Mouse (Mus musculus) midbrain, postnatal 0 days (tissue): ENCODE results near the gene Pfdn2. TPM values are rescaled to one million over a fixed set of nuclear protein-coding genes. Genes with fewer than 3 reads are reported as not detected.
"Not testable (repeated sequence)": the region's sequence is repeated elsewhere in the genome, so short reads cannot be mapped to it uniquely, and the experiment has no call there.

Experiments
- ATAC-seq: fragments of 200-750 bp; cut with Nextera tagmentation; 2 replicates; pipeline ENCODE4 v1.8.0; 2017; ENCODE audit warnings: moderate number of reproducible peaks, mild to moderate bottlenecking, moderate TSS enrichment, moderate library complexity; ENCODE audit not compliant: low FRiP score
- DNase-seq: peaks from one replicate; pipeline ENCODE4 v3.0.0-alpha.2; 2015; ENCODE audit warnings: low spot score
- H3K27ac ChIP-seq: fragments of 300-500 bp; sonication (generic); 2 replicates; pipeline ENCODE4 v1.5.1; 2014; ENCODE audit warnings: low read depth, mild to moderate bottlenecking, low read length, mixed read lengths
- H3K27me3 ChIP-seq: fragments of 300-500 bp; sonication (generic); 2 replicates; pipeline ENCODE4 v1.6.1; 2014; ENCODE audit warnings: low read length, control low read depth, mixed read lengths; ENCODE audit not compliant: insufficient read depth
- H3K36me3 ChIP-seq: fragments of 300-500 bp; sonication (generic); 2 replicates; pipeline ENCODE4 v1.6.1; 2014; ENCODE audit warnings: low read length, control low read depth, mixed read lengths; ENCODE audit not compliant: insufficient read depth
- H3K4me1 ChIP-seq: fragments of 300-500 bp; sonication (generic); 2 replicates; pipeline ENCODE4 v1.6.1; 2014; ENCODE audit warnings: mild to moderate bottlenecking, control low read depth, antibody characterized with exemption, low read length, mixed read lengths; ENCODE audit not compliant: insufficient read depth
- H3K4me2 ChIP-seq: fragments of 300-500 bp; sonication (generic); 2 replicates; pipeline ENCODE4 v1.6.1; 2014; ENCODE audit warnings: low read depth, mild to moderate bottlenecking, low read length, mixed read lengths; ENCODE audit not compliant: poor library complexity, severe bottlenecking
- H3K4me3 ChIP-seq: fragments of 300-500 bp; sonication (generic); 2 replicates; pipeline ENCODE4 v1.5.1; 2014; ENCODE audit warnings: low read depth, mild to moderate bottlenecking, low read length, moderate library complexity
- H3K9ac ChIP-seq: fragments of 300-500 bp; sonication (generic); replicated peaks from 2 replicates; pipeline ENCODE4 v1.6.1; 2014; ENCODE audit warnings: mild to moderate bottlenecking, low read length, moderate library complexity, mixed read lengths; ENCODE audit not compliant: poor library complexity, severe bottlenecking
- H3K9me3 ChIP-seq: fragments of 300-500 bp; sonication (generic); 2 replicates; pipeline ENCODE4 v1.6.1; 2016; ENCODE audit warnings: low read length, control low read depth
- CTCF ChIP-seq: IDR thresholded peaks from 2 replicates; pipeline ENCODE4 v1.5.1; 2016; ENCODE audit warnings: antibody characterized with exemption, mild to moderate bottlenecking
- WGBS: fragments of 180-500 bp; shearing (Covaris S2); extraction: QIAGEN DNeasy Blood & Tissue Kit; methylation state at CpG from one replicate; pipeline ENCODE4 v1.1.7; 2014; 5-methylcytosine and 5-hydroxymethylcytosine counted together
- polyA plus RNA-seq: library from polyadenylated mRNA; unstranded; fragments of >200 nt; fragmentation: Nextera tagmentation; extraction: Ambion mirVana; gene quantifications from 2 replicates; pipeline ENCODE4 v1.2.1, GENCODE M21; 2015
- total RNA-seq: library from RNA; depleted of rRNA; stranded (reverse); fragments of >200 nt; gene quantifications from 2 replicates; pipeline ENCODE4 v1.2.3, GENCODE M21; 2014; rRNA removed

The Pfdn2 gene
- total RNA-seq (17.3 and 18.4 TPM in 2 replicates), polyA plus RNA-seq (139 and 155 TPM in 2 replicates)

DNA sequence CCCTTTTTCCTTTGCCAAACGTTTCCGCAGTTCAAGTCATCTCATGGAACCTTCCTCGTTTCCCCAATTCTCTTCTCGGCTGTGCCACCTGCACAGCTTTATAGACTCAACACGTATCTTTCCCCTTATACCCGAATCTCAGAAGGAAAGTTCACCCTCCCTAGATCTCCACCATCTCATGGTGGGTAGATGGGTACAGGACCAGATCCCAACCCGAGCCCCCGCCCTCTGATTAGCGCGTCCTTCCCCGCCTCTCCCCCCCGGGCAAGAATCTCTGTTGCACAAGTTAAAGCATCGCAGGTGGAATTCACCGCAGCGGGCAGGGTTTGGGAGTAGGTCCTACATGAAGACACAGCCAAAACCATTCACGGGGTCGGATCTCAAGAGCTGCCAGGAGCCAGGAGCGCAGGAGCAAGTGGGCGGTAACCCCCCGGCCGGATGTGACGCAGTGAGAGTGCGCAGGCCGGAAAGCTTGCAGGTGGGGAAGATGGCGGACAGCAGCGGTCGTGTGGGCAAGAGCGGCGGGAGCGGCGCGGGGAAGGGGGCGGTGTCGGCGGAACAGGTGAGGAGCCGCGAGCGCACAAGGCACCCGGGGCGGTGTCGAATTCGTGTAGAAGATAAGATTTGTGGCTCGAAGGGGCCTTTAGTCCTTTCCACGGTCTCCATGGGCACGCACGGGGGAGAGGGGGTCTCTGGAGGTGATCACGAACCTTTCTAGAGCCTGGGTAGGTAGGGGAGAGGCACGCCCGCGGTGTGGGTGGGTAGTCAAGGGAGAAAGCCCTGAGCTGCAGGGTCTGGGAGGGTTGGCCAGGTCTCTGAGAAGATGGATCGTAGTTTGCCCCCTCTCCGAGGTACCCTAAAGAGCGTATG is at the start of gene Pfdn2, which contains the start of gene Nit1:
Pfdn2 (plus strand) TSS at position 446 of the 870 bp plus-strand sequence.
Nit1 (minus strand) TSS at position 422 of the 870 bp plus-strand sequence.
- no peaks in the 10 kb centered on the region for H3K27me3 ChIP-seq
- H3K4me3 ChIP-seq: peak within 1 kb of the TSS; percentile 89
- H3K27ac ChIP-seq: peak within 1 kb of the TSS; percentile 79
- peaks cover 7% of the 10 kb centered on the region; the same call in 1 of the 2 replicates for H3K9me3 ChIP-seq
- DNase-seq (peak; percentile 94), ATAC-seq (peak; percentile 93)
- peaks cover 24% of the 10 kb centered on the region for H3K36me3 ChIP-seq
- H3K4me1 ChIP-seq: no peaks in the 10 kb centered on the region
- WGBS: 1% methylated on average over 48 of the region's 53 CpGs
- peak within 1 kb of the TSS; percentile 83 for H3K4me2 ChIP-seq
- H3K9ac ChIP-seq: peak within 1 kb of the TSS; percentile 86
- TF ChIP-seq CTCF: peak; percentile 11; the same call in 1 of the 2 replicates

DNA sequence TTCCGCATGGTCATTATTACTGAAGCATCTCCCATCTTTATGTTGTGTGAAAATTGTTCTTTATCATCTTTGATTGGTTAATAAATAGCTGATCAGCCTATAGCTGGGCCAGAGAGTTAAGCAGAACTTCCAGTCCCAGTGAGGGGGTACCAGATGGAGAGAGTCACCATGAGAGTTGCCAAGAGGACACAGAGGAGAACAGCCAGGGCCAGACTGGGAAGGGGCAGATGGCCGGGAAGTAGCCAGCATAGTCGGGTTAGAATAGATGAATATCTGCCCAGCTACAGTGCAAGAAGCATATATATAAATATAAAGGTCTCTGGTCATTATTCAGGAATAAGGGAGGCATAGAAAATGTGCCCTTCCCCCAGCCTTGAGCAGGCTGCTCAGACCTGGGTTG is 47.2 kb upstream of the Pfdn2 start:
- no peak for DNase-seq
- 70% methylated on average over 3 of the region's 3 CpGs for WGBS

DNA sequence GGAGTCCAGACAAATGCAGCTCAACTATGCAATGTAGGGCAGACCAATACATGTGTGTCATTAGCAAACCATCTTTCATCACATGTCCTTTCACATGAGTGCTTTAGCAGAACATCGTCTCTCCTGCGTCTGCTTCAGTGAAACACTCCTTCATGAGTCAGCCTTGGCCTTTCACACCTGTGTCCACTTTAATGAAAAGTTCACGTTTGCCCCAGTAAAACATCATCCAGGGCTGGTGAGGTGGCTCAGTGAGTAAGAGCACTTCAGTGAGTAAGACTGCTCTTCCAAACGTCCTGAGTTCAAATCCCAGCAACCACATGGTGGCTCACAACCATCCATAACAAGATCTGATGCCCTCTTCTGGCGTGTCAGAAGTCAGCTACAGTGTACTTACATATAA is 39.3 kb upstream of the Pfdn2 start:
- not testable (repeated sequence) for H3K9me3 ChIP-seq, H3K27ac ChIP-seq, DNase-seq, H3K9ac ChIP-seq, H3K36me3 ChIP-seq, ATAC-seq, H3K27me3 ChIP-seq, H3K4me1 ChIP-seq, H3K4me3 ChIP-seq, H3K4me2 ChIP-seq
- whole genome bisulfite sequencing: 66% methylated on average over 5 of the region's 5 CpGs

More for the DNA sequence above, 47.2 kb upstream of the Pfdn2 start:
- H3K36me3 ChIP-seq: no peaks in the 10 kb centered on the region
- H3K9me3 ChIP-seq: no peaks in the 10 kb centered on the region
- no peak for ATAC-seq
- no peak overlapping the region for H3K9ac ChIP-seq
- TF ChIP-seq CTCF: no peak
- H3K4me2 ChIP-seq: no peak overlapping the region
- H3K27me3 ChIP-seq: peaks cover 12% of the 10 kb centered on the region
- H3K4me3 ChIP-seq: no peak overlapping the region
- H3K4me1 ChIP-seq: no peaks in the 10 kb centered on the region
- no peak overlapping the region for H3K27ac ChIP-seq

DNA sequence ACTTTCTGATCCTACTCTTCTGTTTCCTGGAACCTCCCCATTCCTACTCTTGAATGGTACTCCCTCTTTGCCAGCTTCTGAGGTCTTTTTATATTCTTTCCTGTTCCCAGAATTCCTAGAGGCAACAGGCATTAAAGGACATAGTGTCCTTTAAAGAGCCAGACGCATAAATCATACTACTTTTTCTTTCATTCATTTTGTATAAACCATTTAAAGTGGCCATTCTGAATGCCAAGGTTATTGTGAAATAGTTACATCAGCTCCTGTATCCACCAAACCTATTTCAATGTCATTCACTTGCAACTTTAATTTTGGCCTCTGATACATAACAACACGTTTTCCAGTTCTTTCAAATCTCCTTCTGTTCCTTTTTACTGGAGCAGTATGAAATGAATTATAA is 36.1 kb upstream of the Pfdn2 start:
- no peaks in the 10 kb centered on the region for H3K27me3 ChIP-seq
- DNase-seq (no peak), ATAC-seq (no peak)
- no peaks in the 10 kb centered on the region for H3K4me1 ChIP-seq
- H3K36me3 ChIP-seq: no peaks in the 10 kb centered on the region
- no peak overlapping the region for H3K27ac ChIP-seq
- TF ChIP-seq CTCF: no peak
- 63% methylated on average over 2 of the region's 2 CpGs for WGBS
- H3K4me2 ChIP-seq: no peak overlapping the region
- H3K4me3 ChIP-seq: no peak overlapping the region
- no peak overlapping the region for H3K9ac ChIP-seq
- H3K9me3 ChIP-seq: no peaks in the 10 kb centered on the region

DNA sequence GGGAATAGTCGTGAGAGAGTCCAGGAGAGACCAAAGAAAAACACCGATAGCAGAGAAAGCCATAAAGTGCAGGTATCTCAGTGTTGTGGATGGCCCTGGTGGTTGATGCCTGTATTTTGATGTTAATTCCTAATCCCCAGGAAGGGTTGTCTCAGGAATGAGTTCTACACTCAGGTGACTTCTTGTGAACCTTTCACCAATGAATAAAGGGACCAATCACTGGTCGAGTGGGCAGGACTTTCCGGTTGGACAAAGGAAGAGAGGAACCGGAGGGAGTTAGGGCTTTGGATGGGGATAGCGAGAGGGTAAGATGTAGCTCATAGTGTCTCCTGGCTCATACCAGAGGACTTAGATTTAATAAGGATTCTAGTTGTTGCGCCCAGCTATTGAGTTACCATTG is 25.7 kb upstream of the Pfdn2 start:
- H3K9me3 ChIP-seq: no peaks in the 10 kb centered on the region
- no peaks in the 10 kb centered on the region for H3K27me3 ChIP-seq
- H3K9ac ChIP-seq: no peak overlapping the region
- H3K4me1 ChIP-seq: no peaks in the 10 kb centered on the region
- H3K4me3 ChIP-seq: no peak overlapping the region
- H3K4me2 ChIP-seq: no peak overlapping the region
- no peak for TF ChIP-seq CTCF
- H3K36me3 ChIP-seq: no peaks in the 10 kb centered on the region
- 12% methylated on average over 7 of the region's 7 CpGs for WGBS
- H3K27ac ChIP-seq: no peak overlapping the region
- ATAC-seq (no peak), DNase-seq (no peak)

DNA sequence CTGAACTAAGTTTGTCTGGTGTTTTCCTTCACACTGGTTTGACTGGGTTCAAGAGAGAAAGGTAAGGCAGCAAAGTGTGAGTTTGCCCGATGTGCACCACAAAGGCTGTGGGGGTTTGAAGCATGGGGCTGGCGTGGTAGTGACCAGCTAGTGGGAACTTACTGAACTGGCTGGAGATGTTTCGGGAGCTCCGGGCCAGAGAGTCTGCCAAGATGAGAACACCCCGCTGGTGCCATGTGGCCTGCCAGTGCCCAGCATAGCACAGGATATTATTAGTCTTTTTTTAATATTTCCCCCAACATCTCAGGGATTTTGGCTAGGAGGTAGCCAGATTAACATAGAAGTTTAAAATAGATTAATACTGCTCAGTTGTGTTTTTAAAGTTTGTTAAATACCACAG is 25.3 kb upstream of the Pfdn2 start:
- WGBS: 15% methylated on average over 5 of the region's 5 CpGs

More for the DNA sequence above, 25.3 kb upstream of the Pfdn2 start:
- H3K36me3 ChIP-seq: no peaks in the 10 kb centered on the region
- no peaks in the 10 kb centered on the region for H3K27me3 ChIP-seq
- H3K4me1 ChIP-seq: no peaks in the 10 kb centered on the region
- H3K9me3 ChIP-seq: no peaks in the 10 kb centered on the region
- ATAC-seq: no peak
- no peak for TF ChIP-seq CTCF
- no peak overlapping the region for H3K4me2 ChIP-seq
- H3K9ac ChIP-seq: no peak overlapping the region
- no peak overlapping the region for H3K4me3 ChIP-seq
- H3K27ac ChIP-seq: no peak overlapping the region
- no peak for DNase-seq
